Mouse (Mus musculus) embryonic facial prominence, embryonic 14.5 days (tissue): ENCODE results near the gene Pla2g2c. TPM values are rescaled to one million over a fixed set of nuclear protein-coding genes. Genes with fewer than 3 reads are reported as not detected.

Source experiments
- ATAC-seq: fragments of 200-750 bp; cut with Nextera tagmentation; 2 replicates; pipeline ENCODE4 v1.8.0; 2017; ENCODE audit warnings: low read depth, moderate number of reproducible peaks, moderate TSS enrichment
- DNase-seq: peaks from one replicate; pipeline ENCODE4 v3.0.0-alpha.2; 2015; ENCODE audit warnings: low spot score
- H3K27ac ChIP-seq: fragments of 300-500 bp; sonication (generic); replicated peaks from 2 replicates; pipeline ENCODE4 v1.5.1; 2014; ENCODE audit warnings: low read depth, mild to moderate bottlenecking, low read length, moderate library complexity
- H3K27me3 ChIP-seq: fragments of 300-500 bp; sonication (generic); replicated peaks from 2 replicates; pipeline ENCODE4 v1.6.1; 2014; ENCODE audit warnings: low read length; ENCODE audit not compliant: control insufficient read depth, insufficient read depth
- H3K36me3 ChIP-seq: fragments of 300-500 bp; sonication (generic); 2 replicates; pipeline ENCODE4 v1.6.1; 2014; ENCODE audit warnings: low read length, mixed read lengths; ENCODE audit not compliant: control insufficient read depth, insufficient read depth
- H3K4me1 ChIP-seq: fragments of 300-500 bp; sonication (generic); 2 replicates; pipeline ENCODE4 v1.6.1; 2014; ENCODE audit warnings: antibody characterized with exemption, low read length; ENCODE audit not compliant: control insufficient read depth, insufficient read depth
- H3K4me2 ChIP-seq: fragments of 300-500 bp; sonication (generic); 2 replicates; pipeline ENCODE4 v1.6.1; 2014; ENCODE audit warnings: low read depth, mild to moderate bottlenecking, low read length, moderate library complexity, mixed read lengths
- H3K4me3 ChIP-seq: fragments of 300-500 bp; sonication (generic); 2 replicates; pipeline ENCODE4 v1.5.1; 2014; ENCODE audit warnings: low read depth, mild to moderate bottlenecking, low read length
- H3K9ac ChIP-seq: fragments of 300-500 bp; sonication (generic); 2 replicates; pipeline ENCODE4 v1.6.1; 2014; ENCODE audit warnings: low read depth, mild to moderate bottlenecking, low read length, moderate library complexity, mixed read lengths
- H3K9me3 ChIP-seq: fragments of 300-500 bp; sonication (generic); 2 replicates; pipeline ENCODE4 v1.6.1; 2016; ENCODE audit warnings: low read length; ENCODE audit not compliant: control insufficient read depth
- WGBS: fragments of 180-500 bp; shearing (Covaris S2); extraction: QIAGEN DNeasy Blood & Tissue Kit; methylation state at CpG from one replicate; pipeline ENCODE4 v1.1.7; 2014; 5-methylcytosine and 5-hydroxymethylcytosine counted together
- polyA plus RNA-seq: library from polyadenylated mRNA; unstranded; fragments of >200 nt; fragmentation: Nextera tagmentation; extraction: Ambion mirVana; gene quantifications from 2 replicates; pipeline ENCODE4 v1.2.1, GENCODE M21; 2014

Pla2g2c gene
- polyA plus RNA-seq, result 0.17 and 0.61 TPM in 2 replicates

DNA sequence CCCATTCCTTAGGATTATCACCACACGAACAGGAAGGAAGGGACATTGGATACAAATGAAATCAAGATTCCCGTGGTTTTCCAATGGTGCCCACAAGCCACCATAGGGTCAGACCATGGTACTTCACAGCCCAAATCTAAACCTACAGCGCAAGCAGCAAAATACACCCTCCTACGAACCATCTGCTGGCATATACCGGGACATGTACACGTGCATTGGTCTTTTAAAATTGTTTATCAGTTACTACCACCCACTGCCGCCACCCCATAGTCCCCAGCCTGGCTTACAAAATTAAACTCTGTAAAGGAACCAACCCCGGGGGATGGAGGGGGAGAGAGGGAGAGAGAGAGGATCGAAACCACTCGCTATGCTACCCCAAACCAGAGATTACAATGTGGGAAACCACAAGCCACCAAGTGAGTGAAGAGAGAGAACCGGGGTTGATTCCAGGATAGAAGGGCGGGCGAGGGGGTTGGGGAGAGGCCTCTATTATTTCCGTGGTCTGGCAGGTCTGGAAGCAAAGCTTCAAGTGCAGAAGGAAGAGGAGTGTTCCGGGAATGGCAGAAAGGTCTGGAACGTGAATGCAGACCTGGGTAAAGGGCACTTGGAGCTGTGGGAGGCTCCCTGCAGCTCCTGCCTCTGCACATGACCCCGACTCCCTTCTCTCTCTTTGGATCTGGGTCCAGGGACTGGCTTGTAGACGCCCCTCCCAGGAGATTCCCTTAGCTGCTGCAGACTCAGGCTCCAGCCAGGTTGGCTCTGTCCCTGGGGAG is at the start of gene Pla2g2c:
TSS of gene Pla2g2c (plus strand) at position 439 of the 773 bp plus-strand sequence.
- H3K27ac ChIP-seq, result peak within 1 kb of the TSS; percentile 45; the same call in 1 of the 2 replicates
- DNase-seq, result peak; percentile 64
- H3K4me2 ChIP-seq, result peak within 1 kb of the TSS; percentile 58
- H3K36me3 ChIP-seq, result no peaks in the 10 kb centered on the region
- peak within 1 kb of the TSS; percentile 26 for H3K4me3 ChIP-seq
- ATAC-seq, result peak; percentile 21
- WGBS, result 42% methylated on average over 18 of the region's 18 CpGs
- no peaks in the 10 kb centered on the region for H3K9me3 ChIP-seq
- no peaks in the 10 kb centered on the region for H3K27me3 ChIP-seq
- peak within 1 kb of the TSS; percentile 52 for H3K9ac ChIP-seq
- peaks cover 20% of the 10 kb centered on the region for H3K4me1 ChIP-seq

DNA sequence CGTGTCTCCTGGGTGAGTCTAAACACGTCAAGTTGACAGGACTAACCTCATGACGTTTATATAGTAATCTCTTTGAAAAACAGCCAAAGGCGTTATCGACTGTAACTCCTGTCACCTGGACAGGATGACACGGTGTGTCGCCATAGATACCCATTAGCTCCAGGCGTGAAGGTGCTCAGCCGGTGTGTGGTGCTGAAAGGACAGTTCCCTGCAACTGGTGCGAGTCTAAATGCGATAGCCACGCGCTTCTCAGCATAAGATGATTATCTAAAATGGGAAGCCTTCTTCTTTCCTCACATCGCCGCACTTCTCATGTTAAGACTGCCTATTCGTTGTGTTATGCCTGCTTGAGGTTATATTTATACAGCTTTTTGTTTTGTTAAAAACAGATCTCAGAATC is 48.1 kb upstream of the Pla2g2c start:
- Histone ChIP-seq H3K9me3 (no peaks in the 10 kb centered on the region), H3K27me3 (no peaks in the 10 kb centered on the region), H3K4me1 (no peaks in the 10 kb centered on the region), H3K36me3 (no peaks in the 10 kb centered on the region), H3K4me3 (no peak overlapping the region), H3K4me2 (no peak overlapping the region), H3K27ac (no peak overlapping the region), H3K9ac (no peak overlapping the region)
- ATAC-seq (no peak), DNase-seq (peak; percentile 80)
- 11% methylated on average over 16 of the region's 16 CpGs for WGBS

DNA sequence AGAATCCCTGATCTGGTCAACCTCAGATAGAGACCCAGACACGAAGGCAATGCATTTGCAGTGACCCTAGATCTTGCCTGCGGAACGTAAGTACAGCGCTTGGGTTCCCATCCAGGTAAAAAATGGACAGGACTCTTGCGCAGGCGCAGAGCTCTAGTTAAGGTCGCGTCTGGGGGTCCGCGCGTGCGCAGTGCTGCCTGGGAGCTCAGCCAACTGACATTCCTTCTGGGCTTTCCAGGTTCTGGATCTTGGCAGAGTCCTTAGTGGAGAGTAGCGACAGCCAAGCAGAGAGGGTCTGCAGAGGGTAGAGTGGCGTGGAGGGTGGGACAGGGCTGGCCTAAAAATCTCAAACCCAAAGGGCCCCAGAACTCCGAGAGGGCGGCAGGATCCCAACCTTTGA is 47.0 kb upstream of the Pla2g2c start:
- ATAC-seq, result no peak
- H3K27ac ChIP-seq, result no peak overlapping the region
- no peaks in the 10 kb centered on the region for H3K9me3 ChIP-seq
- peak; percentile 39 for DNase-seq
- 28% methylated on average over 16 of the region's 16 CpGs for WGBS
- no peak overlapping the region for H3K4me3 ChIP-seq
- H3K27me3 ChIP-seq, result no peaks in the 10 kb centered on the region
- H3K4me1 ChIP-seq, result no peaks in the 10 kb centered on the region
- H3K9ac ChIP-seq, result no peak overlapping the region
- H3K4me2 ChIP-seq, result 0 out of 2 replicates have a peak overlapping the region, but pooled peaks have one; percentile 7
- H3K36me3 ChIP-seq, result no peaks in the 10 kb centered on the region

DNA sequence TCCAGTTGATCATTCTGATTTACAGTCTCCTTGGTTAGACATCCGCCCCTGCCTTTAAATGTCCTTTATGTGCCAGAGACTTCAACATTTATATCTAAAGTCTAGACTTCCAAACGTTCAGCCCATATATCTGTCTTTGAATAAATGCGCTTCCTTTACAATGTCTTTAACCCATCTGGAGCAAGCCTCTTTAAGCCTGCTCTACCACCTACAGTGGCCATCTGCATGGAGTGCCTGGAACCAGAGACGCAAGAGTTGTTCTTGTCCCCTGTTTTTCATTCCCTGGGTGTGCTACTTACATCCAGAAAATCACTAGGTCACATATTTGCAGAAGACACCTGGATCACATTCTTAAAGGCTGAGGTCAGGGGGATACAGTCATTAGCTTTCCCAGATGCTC is 44.5 kb upstream of the Pla2g2c start:
- WGBS, result 73% methylated on average over 4 of the region's 4 CpGs
- Histone ChIP-seq H3K9me3 (no peaks in the 10 kb centered on the region), H3K27me3 (no peaks in the 10 kb centered on the region), H3K9ac (no peak overlapping the region), H3K4me2 (no peak overlapping the region), H3K36me3 (no peaks in the 10 kb centered on the region), H3K27ac (no peak overlapping the region), H3K4me1 (no peaks in the 10 kb centered on the region), H3K4me3 (no peak overlapping the region)
- no peak for ATAC-seq
- no peak for DNase-seq

- H3K4me1 ChIP-seq, result no peaks in the 10 kb centered on the region
- ATAC-seq, result no peak
- H3K4me2 ChIP-seq, result no peak overlapping the region
- WGBS, result 66% methylated on average over 2 of the region's 2 CpGs
- H3K9me3 ChIP-seq, result no peaks in the 10 kb centered on the region
- no peaks in the 10 kb centered on the region for H3K27me3 ChIP-seq
- no peak overlapping the region for H3K27ac ChIP-seq
- no peaks in the 10 kb centered on the region for H3K36me3 ChIP-seq
- no peak for DNase-seq
- no peak overlapping the region for H3K9ac ChIP-seq
- H3K4me3 ChIP-seq, result no peak overlapping the region
Measured at GRCm38 (mm10) chr4:138682760-138683159, 41.8 kb upstream of the Pla2g2c start.

DNA sequence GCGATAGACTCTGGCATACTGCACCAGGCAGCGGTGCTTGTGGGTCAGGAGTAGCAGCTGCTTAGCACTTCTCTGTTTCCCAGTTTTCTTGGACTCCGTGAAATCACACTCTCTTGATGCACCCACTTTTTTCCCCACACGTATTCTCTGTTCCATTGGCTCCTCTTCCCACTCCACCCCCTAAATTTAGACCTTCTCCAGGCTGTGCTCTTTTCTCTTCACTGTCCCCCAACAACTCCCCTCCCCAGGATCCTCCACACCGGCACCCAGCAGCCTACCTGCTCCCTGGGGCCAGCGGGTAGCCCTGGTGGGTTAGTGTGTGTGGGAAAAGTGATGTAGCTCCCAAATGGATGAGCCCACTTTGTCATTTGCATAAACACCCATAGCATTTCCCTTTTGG is 38.8 kb upstream of the Pla2g2c start:
- 75% methylated on average over 6 of the region's 6 CpGs for WGBS
- H3K9ac ChIP-seq, result no peak overlapping the region

GRCm38 (mm10) chr4:138689094-138689512 is 35.5 kb upstream of the Pla2g2c start:
- no peak overlapping the region for H3K27ac ChIP-seq
- H3K27me3 ChIP-seq, result peaks cover 39% of the 10 kb centered on the region
- DNase-seq (peak; percentile 13), ATAC-seq (no peak)
- WGBS, result 23% methylated on average over 3 of the region's 3 CpGs
- no peak overlapping the region for H3K4me2 ChIP-seq
- H3K4me3 ChIP-seq, result no peak overlapping the region
- H3K9ac ChIP-seq, result no peak overlapping the region
- no peaks in the 10 kb centered on the region for H3K4me1 ChIP-seq
- no peaks in the 10 kb centered on the region for H3K36me3 ChIP-seq
- H3K9me3 ChIP-seq, result no peaks in the 10 kb centered on the region

More for the DNA sequence above, 38.8 kb upstream of the Pla2g2c start:
- Histone ChIP-seq H3K4me1 (no peaks in the 10 kb centered on the region), H3K27ac (no peak overlapping the region), H3K27me3 (peaks cover 17% of the 10 kb centered on the region), H3K9me3 (no peaks in the 10 kb centered on the region), H3K4me3 (no peak overlapping the region), H3K4me2 (no peak overlapping the region), H3K36me3 (no peaks in the 10 kb centered on the region)
- no peak for DNase-seq
- no peak for ATAC-seq

GRCm38 (mm10) chr4:138690561-138690960 is 34.0 kb upstream of the Pla2g2c start:
- Histone ChIP-seq H3K9me3 (no peaks in the 10 kb centered on the region), H3K27me3 (peaks cover 39% of the 10 kb centered on the region), H3K4me2 (no peak overlapping the region), H3K4me1 (no peaks in the 10 kb centered on the region), H3K36me3 (no peaks in the 10 kb centered on the region), H3K27ac (no peak overlapping the region), H3K9ac (no peak overlapping the region), H3K4me3 (no peak overlapping the region)
- WGBS, result 7% methylated on average over 4 of the region's 4 CpGs
- DNase-seq, result no peak
- ATAC-seq, result no peak
